Mouse (Mus musculus) midbrain, embryonic 15.5 days (tissue): Measurements from ENCODE around the gene Gbf1. TPM values are rescaled to one million over a fixed set of nuclear protein-coding genes. Genes with fewer than 3 reads are reported as not detected.
"Not testable (repeated sequence)": the region's sequence is repeated elsewhere in the genome, so short reads cannot be mapped to it uniquely, and the experiment has no call there.

Source experiments
- ATAC-seq: fragments of 200-750 bp; cut with Nextera tagmentation; replicated peaks from 2 replicates; pipeline ENCODE4 v1.8.0; 2017; ENCODE audit warnings: moderate TSS enrichment
- H3K27ac ChIP-seq: fragments of 300-500 bp; sonication (generic); 2 replicates; pipeline ENCODE4 v1.5.1; 2015; ENCODE audit warnings: mild to moderate bottlenecking, inconsistent platforms
- H3K27me3 ChIP-seq: fragments of 300-500 bp; sonication (generic); replicated peaks from 2 replicates; pipeline ENCODE4 v1.6.1; 2015; ENCODE audit warnings: inconsistent platforms
- H3K36me3 ChIP-seq: fragments of 300-500 bp; sonication (generic); replicated peaks from 2 replicates; pipeline ENCODE4 v1.6.1; 2015; ENCODE audit warnings: inconsistent platforms
- H3K4me1 ChIP-seq: fragments of 300-500 bp; sonication (generic); 2 replicates; pipeline ENCODE4 v1.6.1; 2015; ENCODE audit warnings: inconsistent platforms
- H3K4me2 ChIP-seq: fragments of 300-500 bp; sonication (generic); 2 replicates; pipeline ENCODE4 v1.6.1; 2015; ENCODE audit warnings: inconsistent platforms, mild to moderate bottlenecking, moderate library complexity
- H3K4me3 ChIP-seq: fragments of 300-500 bp; sonication (generic); 2 replicates; pipeline ENCODE4 v1.5.1; 2015; ENCODE audit warnings: mild to moderate bottlenecking, inconsistent platforms
- H3K9ac ChIP-seq: fragments of 300-500 bp; sonication (generic); 2 replicates; pipeline ENCODE4 v1.6.1; 2015; ENCODE audit warnings: mild to moderate bottlenecking, inconsistent platforms
- H3K9me3 ChIP-seq: fragments of 300-500 bp; sonication (generic); 2 replicates; pipeline ENCODE4 v1.6.1; 2016; ENCODE audit warnings: inconsistent platforms
- WGBS: fragments of 180-500 bp; shearing (Covaris S2); methylation state at CpG from one replicate; pipeline ENCODE4 v1.1.7; 2015; ENCODE audit warnings: mixed read lengths; 5-methylcytosine and 5-hydroxymethylcytosine counted together
- polyA plus RNA-seq: library from polyadenylated mRNA; unstranded; fragments of >200 nt; fragmentation: Nextera tagmentation; extraction: Ambion mirVana; gene quantifications from 2 replicates; pipeline ENCODE4 v1.2.1, GENCODE M21; 2015

Gbf1 gene
- polyA plus RNA-seq = 79.0 and 83.0 TPM in 2 replicates

DNA sequence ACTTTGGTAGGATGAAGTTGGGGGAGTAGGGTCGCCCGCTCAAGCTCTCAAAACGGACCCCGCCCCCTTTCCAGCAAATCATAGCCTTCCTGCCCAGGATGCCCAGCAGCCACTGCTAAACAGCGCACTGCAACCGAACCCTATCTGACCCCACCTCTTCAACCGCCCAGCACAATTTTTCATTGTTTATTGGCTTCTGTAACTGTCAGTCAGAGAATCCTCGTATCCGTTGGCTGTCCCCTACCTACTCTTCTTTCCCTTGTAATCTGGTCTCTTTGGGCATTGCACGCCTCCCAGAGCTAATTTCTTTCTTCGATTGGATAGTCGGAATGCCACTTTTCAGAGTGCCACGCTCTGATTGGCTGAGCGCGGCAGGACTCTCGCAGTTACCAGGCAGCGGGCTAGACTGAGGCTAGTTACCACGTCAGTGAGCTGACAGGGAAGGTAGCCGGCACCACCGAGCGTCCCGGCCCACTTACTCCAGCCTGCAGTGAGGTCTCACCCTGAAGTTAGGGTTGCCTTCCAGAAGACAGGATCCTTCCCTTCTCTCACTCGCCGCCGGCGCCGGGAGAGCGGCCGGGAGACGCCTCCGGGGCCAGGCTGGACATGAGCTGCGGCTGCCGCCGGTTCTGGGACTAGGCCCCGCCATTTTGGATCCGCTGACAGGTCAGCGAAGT is at the start of gene Gbf1:
Gene Gbf1, plus strand, starts transcription at position 383 of the 677 bp plus-strand sequence.
- Histone ChIP-seq H3K4me2 (peak within 1 kb of the TSS; percentile 78), H3K27ac (peak within 1 kb of the TSS; percentile 79), H3K27me3 (peaks cover 36% of the 10 kb centered on the region), H3K9ac (peak within 1 kb of the TSS; percentile 64), H3K36me3 (no peaks in the 10 kb centered on the region), H3K9me3 (no peaks in the 10 kb centered on the region), H3K4me3 (peak within 1 kb of the TSS; percentile 89), H3K4me1 (peaks cover 55% of the 10 kb centered on the region)
- under 1% methylated on average over 37 of the region's 37 CpGs for WGBS
- peak; percentile 98 for ATAC-seq

DNA sequence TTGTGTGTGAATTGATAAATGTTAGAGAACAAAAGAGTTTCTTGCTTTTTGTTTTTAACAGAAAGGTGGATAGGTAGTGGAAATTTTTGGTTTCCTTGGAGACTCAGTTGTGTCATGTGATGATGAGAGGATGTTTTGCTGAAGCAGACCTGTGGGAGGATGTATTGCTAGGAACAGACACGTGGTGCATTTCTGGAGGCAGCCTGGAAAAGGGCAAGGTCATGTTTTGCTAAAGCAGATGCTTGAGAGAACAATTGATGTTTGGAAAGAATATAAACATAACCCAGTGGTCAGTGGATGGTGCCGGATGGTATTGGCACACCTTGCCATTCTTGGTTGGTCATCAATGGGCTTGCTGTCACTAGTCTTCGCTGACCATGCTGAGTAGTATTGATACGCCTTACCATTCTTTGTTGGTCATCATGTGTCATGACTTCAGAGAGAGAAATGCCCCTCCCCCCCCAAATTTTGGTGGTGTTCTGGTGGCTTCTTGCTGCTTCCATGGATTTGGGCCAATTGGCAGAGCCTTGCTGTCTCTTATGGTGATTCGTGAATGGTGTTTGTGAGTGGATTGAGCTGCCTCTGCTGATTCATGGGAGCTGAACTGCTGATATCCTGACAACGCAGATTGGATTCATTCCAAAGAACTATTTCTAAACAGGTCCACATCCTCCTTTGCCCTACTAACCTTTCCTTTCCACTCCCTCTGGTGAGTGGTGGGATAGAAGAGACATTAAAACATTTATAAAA is 48.7 kb upstream of the Gbf1 start:
- H3K9ac ChIP-seq = no peak overlapping the region
- H3K9me3 ChIP-seq = no peaks in the 10 kb centered on the region
- no peak overlapping the region for H3K4me3 ChIP-seq
- 84% methylated on average over 6 of the region's 6 CpGs for WGBS
- H3K36me3 ChIP-seq = no peaks in the 10 kb centered on the region
- H3K4me2 ChIP-seq = no peak overlapping the region
- no peaks in the 10 kb centered on the region for H3K4me1 ChIP-seq
- no peak for ATAC-seq
- H3K27me3 ChIP-seq = no peaks in the 10 kb centered on the region
- no peak overlapping the region for H3K27ac ChIP-seq

DNA sequence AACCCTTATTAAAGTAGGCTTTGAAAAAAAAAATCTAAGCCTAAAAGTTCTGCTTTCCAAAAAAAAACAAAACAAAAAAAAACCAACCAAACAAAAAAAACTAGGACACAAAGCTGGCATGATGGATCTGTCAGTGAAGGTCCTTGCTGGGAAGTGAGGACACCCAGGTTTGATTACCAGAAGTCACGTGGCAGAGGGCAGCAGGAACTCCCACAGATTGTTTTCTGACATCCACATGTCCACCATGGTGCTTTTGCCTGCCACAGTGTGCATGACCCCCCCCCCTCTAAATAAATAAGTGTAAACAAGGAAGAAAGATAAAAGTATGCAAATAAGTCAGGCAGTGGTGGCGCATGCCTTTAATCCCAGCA is 48.1 kb upstream of the Gbf1 start:
- no peak for ATAC-seq
- 77% methylated on average over 2 of the region's 2 CpGs for WGBS

DNA sequence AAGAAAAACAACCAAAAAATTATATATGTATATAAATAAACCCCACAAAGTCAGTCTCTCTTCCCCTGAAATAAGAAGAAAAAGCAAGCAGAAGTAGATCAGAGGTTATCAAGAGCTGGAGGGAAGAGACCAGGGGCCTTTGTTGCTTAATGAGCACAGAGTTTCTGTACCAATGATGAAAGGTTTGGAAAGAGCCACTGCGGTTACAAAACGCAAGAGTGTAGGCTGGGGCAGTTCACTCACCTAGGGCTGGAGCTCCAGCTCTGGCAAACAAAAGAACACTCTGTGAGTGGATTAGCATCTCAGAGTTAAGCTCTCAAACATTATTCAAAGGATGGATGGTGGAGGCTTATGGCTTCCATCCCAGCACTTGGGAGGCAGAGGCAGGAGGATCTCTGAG is 42.1 kb upstream of the Gbf1 start:
- WGBS = 88% methylated on average over 2 of the region's 2 CpGs
- Histone ChIP-seq H3K27ac (no peak overlapping the region), H3K4me2 (no peak overlapping the region), H3K9ac (no peak overlapping the region), H3K36me3 (no peaks in the 10 kb centered on the region), H3K9me3 (no peaks in the 10 kb centered on the region), H3K27me3 (no peaks in the 10 kb centered on the region), H3K4me1 (no peaks in the 10 kb centered on the region), H3K4me3 (no peak overlapping the region)
- ATAC-seq = no peak

More for the DNA sequence above, 48.1 kb upstream of the Gbf1 start:
- Histone ChIP-seq H3K4me1 (no peaks in the 10 kb centered on the region), H3K9me3 (no peaks in the 10 kb centered on the region), H3K9ac (no peak overlapping the region), H3K36me3 (no peaks in the 10 kb centered on the region), H3K4me2 (no peak overlapping the region), H3K4me3 (no peak overlapping the region), H3K27ac (no peak overlapping the region), H3K27me3 (no peaks in the 10 kb centered on the region)

DNA sequence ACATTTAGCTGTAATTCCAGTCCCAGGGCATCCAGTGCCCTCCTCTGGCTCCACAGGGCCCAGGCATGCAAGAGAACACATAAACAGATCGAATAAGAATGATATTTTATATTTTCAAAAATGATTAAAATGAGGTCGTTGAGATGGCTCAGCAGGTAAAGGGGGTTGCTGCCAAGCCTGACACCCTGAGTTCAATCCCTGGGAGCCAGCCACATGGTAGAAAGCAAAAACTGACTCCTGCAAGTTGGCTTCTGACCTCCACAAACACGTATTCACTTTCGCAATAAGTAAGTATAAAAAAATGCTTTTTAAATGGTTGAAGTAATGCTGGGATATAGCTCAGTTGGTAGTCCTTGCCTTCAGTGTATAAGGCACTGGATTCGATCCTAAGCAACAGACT is 41.5 kb upstream of the Gbf1 start:
- no peak overlapping the region for H3K9ac ChIP-seq
- ATAC-seq = no peak
- H3K27ac ChIP-seq = no peak overlapping the region
- no peaks in the 10 kb centered on the region for H3K27me3 ChIP-seq
- no peaks in the 10 kb centered on the region for H3K9me3 ChIP-seq
- no peak overlapping the region for H3K4me3 ChIP-seq
- H3K4me1 ChIP-seq = no peaks in the 10 kb centered on the region
- no peak overlapping the region for H3K4me2 ChIP-seq
- no peaks in the 10 kb centered on the region for H3K36me3 ChIP-seq
- 85% methylated on average over 5 of the region's 5 CpGs for WGBS

DNA sequence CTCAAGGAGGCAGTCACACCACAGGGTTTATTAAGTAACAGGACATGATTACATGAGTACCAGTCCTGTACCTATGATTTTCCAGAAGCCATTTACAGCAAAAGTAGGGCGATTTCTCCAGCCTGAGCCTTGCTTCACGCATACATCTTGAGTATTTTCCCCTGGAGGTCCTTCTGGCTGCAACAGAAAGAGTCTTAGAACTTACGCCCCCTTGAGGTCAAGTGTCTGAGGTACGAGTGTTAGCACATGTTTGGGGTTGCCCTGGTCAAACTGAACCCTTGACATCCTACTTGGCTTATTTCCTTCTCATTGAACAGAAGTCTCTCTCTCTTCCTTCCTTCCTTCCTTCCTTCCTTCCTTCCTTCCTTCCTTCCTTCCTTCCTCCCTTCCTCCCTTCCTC is 37.7 kb upstream of the Gbf1 start:
- 63% methylated on average over 4 of the region's 4 CpGs for WGBS
- no peak overlapping the region for H3K4me3 ChIP-seq
- no peaks in the 10 kb centered on the region for H3K9me3 ChIP-seq
- H3K27me3 ChIP-seq = no peaks in the 10 kb centered on the region
- no peak for ATAC-seq
- no peaks in the 10 kb centered on the region for H3K36me3 ChIP-seq
- H3K4me2 ChIP-seq = no peak overlapping the region
- H3K9ac ChIP-seq = no peak overlapping the region
- no peaks in the 10 kb centered on the region for H3K4me1 ChIP-seq
- no peak overlapping the region for H3K27ac ChIP-seq

DNA sequence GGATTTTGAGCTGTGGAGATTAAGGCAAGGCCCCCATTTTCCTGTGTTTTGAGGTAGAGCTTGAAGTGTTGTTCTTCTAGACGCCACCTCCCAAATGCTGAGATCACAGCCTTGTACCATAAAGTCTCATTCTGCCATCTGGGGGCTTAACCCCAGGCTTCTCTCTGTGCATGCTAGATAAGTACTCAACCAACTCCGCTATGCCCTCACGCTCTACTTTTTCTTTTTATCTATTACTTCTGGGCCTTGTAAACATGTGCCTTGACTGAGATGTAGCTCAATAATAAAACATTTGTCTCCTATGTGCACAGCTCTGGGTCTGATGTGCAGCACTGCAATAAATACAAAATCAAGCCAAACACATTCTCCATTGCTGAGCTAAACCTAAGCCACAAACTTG is 32.9 kb upstream of the Gbf1 start:
- no peak for ATAC-seq
- no peaks in the 10 kb centered on the region for H3K36me3 ChIP-seq
- 95% methylated on average over 3 of the region's 3 CpGs for WGBS
- no peaks in the 10 kb centered on the region for H3K27me3 ChIP-seq
- H3K4me1 ChIP-seq = no peaks in the 10 kb centered on the region
- no peak overlapping the region for H3K4me3 ChIP-seq
- H3K4me2 ChIP-seq = no peak overlapping the region
- H3K9ac ChIP-seq = no peak overlapping the region
- H3K27ac ChIP-seq = no peak overlapping the region
- no peaks in the 10 kb centered on the region for H3K9me3 ChIP-seq

DNA sequence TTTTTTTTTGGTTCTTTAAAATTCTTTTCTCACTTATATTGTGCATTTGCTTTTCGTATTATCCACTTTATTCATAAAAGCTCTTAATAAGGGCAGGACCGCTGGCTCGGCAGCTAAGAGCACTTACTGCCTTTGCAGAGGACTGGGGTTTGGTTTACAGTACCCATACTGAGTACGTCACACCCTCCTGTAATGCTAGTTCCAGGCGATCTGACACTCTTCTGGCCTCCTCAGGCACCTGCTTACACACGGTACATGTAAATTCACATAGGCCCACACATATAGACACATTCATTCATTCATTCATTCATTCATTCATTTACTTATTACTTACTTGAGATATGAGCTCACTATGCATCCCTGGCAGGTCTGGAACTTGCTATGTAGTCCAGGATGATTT is 31.4 kb upstream of the Gbf1 start:
- 79% methylated on average over 6 of the region's 6 CpGs for WGBS
- no peaks in the 10 kb centered on the region for H3K36me3 ChIP-seq
- no peaks in the 10 kb centered on the region for H3K27me3 ChIP-seq
- no peak overlapping the region for H3K27ac ChIP-seq
- H3K4me2 ChIP-seq = no peak overlapping the region
- no peak overlapping the region for H3K4me3 ChIP-seq
- H3K9ac ChIP-seq = no peak overlapping the region
- ATAC-seq = no peak
- no peaks in the 10 kb centered on the region for H3K9me3 ChIP-seq
- H3K4me1 ChIP-seq = no peaks in the 10 kb centered on the region

DNA sequence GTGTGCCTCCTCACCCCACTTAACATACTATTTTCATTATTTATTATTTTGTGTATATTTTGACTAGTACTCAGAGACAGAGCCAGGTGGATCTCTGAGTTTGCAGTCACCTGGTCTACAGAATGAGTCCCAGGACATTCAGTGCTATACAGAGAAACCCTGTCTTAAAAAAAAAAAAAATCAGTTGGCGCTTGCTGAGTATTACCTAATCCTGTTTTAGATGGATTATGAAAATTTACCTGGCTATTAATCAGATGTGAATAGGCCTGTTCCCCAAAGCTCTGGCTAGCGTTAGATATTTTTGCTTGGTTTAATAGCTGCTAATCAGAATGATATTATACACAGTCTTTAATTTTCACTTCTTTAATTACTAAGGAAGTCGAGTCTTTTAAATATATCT is 28.4 kb upstream of the Gbf1 start:
- no peak for ATAC-seq
- H3K9me3 ChIP-seq = no peaks in the 10 kb centered on the region
- H3K9ac ChIP-seq = no peak overlapping the region
- H3K4me2 ChIP-seq = no peak overlapping the region
- no peaks in the 10 kb centered on the region for H3K27me3 ChIP-seq
- no peak overlapping the region for H3K4me3 ChIP-seq
- no peaks in the 10 kb centered on the region for H3K36me3 ChIP-seq
- 86% methylated on average over 3 of the region's 3 CpGs for WGBS
- H3K4me1 ChIP-seq = no peaks in the 10 kb centered on the region
- H3K27ac ChIP-seq = no peak overlapping the region

DNA sequence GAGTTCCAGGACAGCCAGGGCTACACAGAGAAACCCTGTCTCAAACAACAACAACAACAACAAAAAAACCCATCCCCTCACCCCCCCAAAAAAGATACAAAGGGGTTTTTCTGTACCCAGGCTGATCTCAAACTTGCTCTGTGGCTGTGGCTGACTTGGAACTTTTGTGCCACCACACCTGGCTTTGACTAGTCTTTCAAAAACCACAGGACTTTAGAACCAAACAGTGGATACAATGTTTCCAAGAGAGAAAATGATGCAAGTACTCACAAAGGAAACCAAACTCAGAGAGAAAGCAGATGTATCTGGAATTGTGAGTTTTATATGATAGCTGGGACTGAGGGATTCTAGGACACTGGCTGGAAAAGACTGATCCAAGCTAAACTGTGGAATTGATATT is 27.7 kb upstream of the Gbf1 start:
- Histone ChIP-seq H3K9ac (no peak overlapping the region), H3K4me2 (no peak overlapping the region), H3K27me3 (no peaks in the 10 kb centered on the region), H3K4me1 (no peaks in the 10 kb centered on the region), H3K4me3 (no peak overlapping the region), H3K36me3 (no peaks in the 10 kb centered on the region), H3K27ac (no peak overlapping the region), H3K9me3 (no peaks in the 10 kb centered on the region)
- no peak for ATAC-seq

DNA sequence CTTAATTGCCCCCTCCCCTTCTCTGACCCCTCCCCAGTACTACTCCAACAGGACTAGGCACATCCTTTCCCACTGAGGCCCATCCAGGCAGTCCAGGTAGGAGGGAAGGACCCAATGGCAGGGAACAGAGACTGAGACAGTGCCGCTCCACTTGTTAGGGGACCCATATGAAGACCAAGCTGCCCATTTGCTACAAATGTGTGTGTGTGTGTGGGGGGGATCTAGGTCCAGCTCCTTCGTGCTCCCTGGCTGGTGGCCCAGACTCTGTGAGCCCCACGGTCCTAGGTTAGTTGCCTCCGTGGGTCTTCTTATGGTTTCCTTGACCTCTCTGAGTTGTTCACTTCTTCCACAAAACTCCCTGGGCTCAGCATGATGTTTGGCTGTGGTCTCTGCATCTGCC is 26.0 kb upstream of the Gbf1 start:
- no peaks in the 10 kb centered on the region for H3K9me3 ChIP-seq
- 90% methylated on average over 4 of the region's 4 CpGs for WGBS
- H3K9ac ChIP-seq = no peak overlapping the region
- no peaks in the 10 kb centered on the region for H3K4me1 ChIP-seq
- no peak overlapping the region for H3K27ac ChIP-seq
- no peaks in the 10 kb centered on the region for H3K36me3 ChIP-seq
- no peak overlapping the region for H3K4me3 ChIP-seq
- no peak for ATAC-seq
- H3K4me2 ChIP-seq = no peak overlapping the region
- H3K27me3 ChIP-seq = peaks cover 13% of the 10 kb centered on the region

DNA sequence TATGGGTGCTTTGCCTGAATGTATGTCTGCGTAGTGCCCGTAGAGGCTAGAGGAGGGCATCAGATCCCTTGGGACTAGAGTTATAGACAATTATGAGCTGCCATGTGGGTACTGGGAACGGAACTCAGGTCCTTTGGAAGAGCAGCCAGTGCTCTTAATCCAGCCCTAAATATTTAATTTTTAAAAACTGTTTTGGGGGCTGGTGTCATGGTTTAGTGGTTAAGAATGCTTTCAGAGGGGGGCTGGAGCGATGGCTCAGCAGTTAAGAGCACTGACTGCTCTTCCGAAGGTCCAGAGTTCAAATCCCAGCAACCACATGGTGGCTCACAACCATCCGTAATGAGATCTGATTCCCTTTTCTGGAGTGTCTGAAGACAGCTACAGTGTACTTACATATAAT is 22.6 kb upstream of the Gbf1 start:
- not testable (repeated sequence) for H3K9me3 ChIP-seq, H3K27ac ChIP-seq
- WGBS = 80% methylated on average over 6 of the region's 6 CpGs

DNA sequence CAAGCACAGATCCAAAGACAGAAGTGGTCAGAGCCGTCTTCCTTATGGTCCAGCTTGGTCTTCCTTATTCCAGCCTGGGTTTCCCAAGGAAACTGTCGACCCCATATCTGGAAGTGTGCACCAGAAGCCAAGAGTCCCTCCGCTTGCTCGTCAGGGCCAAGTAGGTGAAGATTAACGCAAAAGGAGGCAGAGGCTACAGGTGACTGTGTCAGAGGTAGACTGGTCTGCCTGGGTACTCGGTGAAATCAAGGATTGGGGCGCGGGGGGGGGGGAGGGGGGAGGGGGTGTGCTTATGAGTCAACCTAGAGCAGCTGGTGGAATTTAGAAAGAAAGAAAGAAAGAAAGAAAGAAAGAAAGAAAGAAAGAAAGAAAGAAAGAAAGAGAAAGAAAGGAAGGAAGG is 21.0 kb upstream of the Gbf1 start:
- no peaks in the 10 kb centered on the region for H3K9me3 ChIP-seq
- H3K9ac ChIP-seq = no peak overlapping the region
- no peak overlapping the region for H3K4me3 ChIP-seq
- WGBS = 8% methylated on average over 7 of the region's 8 CpGs
- ATAC-seq = no peak
- no peak overlapping the region for H3K27ac ChIP-seq
- H3K4me1 ChIP-seq = peaks cover 17% of the 10 kb centered on the region
- peaks cover 46% of the 10 kb centered on the region for H3K27me3 ChIP-seq
- H3K36me3 ChIP-seq = no peaks in the 10 kb centered on the region
- H3K4me2 ChIP-seq = peak overlapping the region; percentile 40; the same call in 1 of the 2 replicates

More for the DNA sequence above, 22.6 kb upstream of the Gbf1 start:
- H3K4me3 ChIP-seq, H3K4me2 ChIP-seq, H3K9ac ChIP-seq, ATAC-seq, H3K36me3 ChIP-seq, H3K4me1 ChIP-seq: not testable (repeated sequence)
- peaks cover 41% of the 10 kb centered on the region for H3K27me3 ChIP-seq
